Mouse (Mus musculus): ENCODE results near the gene Gm20388. TPM values are rescaled to one million over a fixed set of nuclear protein-coding genes. Genes with fewer than 3 reads are reported as not detected.

Gene Gm20388
- polyA plus RNA-seq, 1 experiment = 49.7 TPM

DNA sequence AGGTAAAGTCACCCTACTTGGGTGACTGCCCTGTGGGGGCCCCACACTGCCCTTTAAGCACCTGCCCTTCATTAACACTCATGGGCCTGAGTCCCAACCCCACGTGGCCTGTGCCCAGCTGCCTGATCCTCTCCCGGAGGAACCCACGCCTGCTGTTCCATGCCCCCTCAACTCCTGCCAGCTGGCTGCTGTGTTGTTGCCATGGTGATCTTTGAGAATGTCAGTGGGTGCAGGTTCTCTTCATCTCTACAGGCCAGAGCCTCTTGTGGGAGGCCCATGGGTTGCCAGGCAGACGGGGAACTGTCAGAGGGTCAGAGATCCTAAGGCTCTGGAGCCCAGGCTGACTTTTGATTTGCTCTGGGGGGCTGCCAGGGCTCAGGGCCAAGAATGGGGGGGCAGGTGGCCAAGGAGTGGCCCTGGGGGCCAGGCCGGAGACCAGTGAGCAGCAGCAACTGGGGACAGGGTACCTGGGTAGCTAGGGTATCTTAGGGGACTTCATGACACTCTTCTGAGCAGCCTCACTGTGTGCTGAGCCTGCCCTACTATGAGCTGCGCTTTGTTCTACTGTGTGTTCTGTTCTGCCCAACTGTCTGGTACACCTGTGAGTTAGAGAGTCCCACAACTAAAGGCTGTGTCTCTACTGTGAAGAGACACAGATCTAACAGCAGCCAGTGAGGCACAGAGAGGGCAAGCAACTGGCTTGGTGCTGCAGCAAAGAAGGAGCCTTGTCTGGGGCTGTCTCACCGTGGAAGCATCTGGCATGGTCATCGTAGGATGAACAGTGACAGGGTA, 381.9 kb downstream of the Gm20388 start:
- H3K27me3 ChIP-seq (replicated peaks; ENCODE audit: control insufficient read depth, insufficient read depth, low read length) = no peaks in the 10 kb centered on the region
- DNase-seq = peak; percentile 17
- TF ChIP-seq CTCF (conservative IDR thresholded peaks at IDR 0.05; ENCODE audit: insufficient read depth, insufficient read length, low read depth, low read length) (no peak), POLR2A (IDR thresholded peaks at IDR 0.05; ENCODE audit: low read depth, low read length) (no peak)
- H3K4me1 ChIP-seq (ENCODE audit: control insufficient read depth, insufficient read depth, low read length) = no peaks in the 10 kb centered on the region
- no peak overlapping the region for H3K4me3 ChIP-seq (ENCODE audit: insufficient read depth, low read depth, low read length)
- no peak overlapping the region for H3K27ac ChIP-seq (ENCODE audit: insufficient read depth, low read depth, low read length)
- no peaks in the 10 kb centered on the region for H3K36me3 ChIP-seq (ENCODE audit: control insufficient read depth, insufficient read depth, low read length)
- WGBS = 69% methylated on average over 8 of the region's 8 CpGs

- Histone ChIP-seq H3K36me3 (ENCODE audit: control insufficient read depth, insufficient read depth, low read length) (no peaks in the 10 kb centered on the region), H3K27me3 (replicated peaks; ENCODE audit: control insufficient read depth, insufficient read depth, low read length) (no peaks in the 10 kb centered on the region), H3K4me1 (ENCODE audit: control insufficient read depth, insufficient read depth, low read length) (no peaks in the 10 kb centered on the region), H3K4me3 (ENCODE audit: insufficient read depth, low read depth, low read length) (no peak overlapping the region), H3K27ac (ENCODE audit: insufficient read depth, low read depth, low read length) (no peak overlapping the region)
- no peak for DNase-seq
- WGBS = 75% methylated on average over 18 of the region's 18 CpGs
- no peak for TF ChIP-seq CTCF (conservative IDR thresholded peaks at IDR 0.05; ENCODE audit: insufficient read depth, insufficient read length, low read depth, low read length)
- TF ChIP-seq POLR2A (IDR thresholded peaks at IDR 0.05; ENCODE audit: low read depth, low read length) = no peak
These were observed 383.0 kb downstream of the Gm20388 start for GRCm38 (mm10) chr8:120293421-120294357.

GRCm38 (mm10) chr8:120294982-120295870, 384.6 kb downstream of the Gm20388 start:
- TF ChIP-seq POLR2A (IDR thresholded peaks at IDR 0.05; ENCODE audit: low read depth, low read length) (no peak), CTCF (conservative IDR thresholded peaks at IDR 0.05; ENCODE audit: insufficient read depth, insufficient read length, low read depth, low read length) (no peak)
- WGBS = 36% methylated on average over 17 of the region's 17 CpGs
- peak; percentile 51 for DNase-seq
- Histone ChIP-seq H3K4me3 (ENCODE audit: insufficient read depth, low read depth, low read length) (no peak overlapping the region), H3K36me3 (ENCODE audit: control insufficient read depth, insufficient read depth, low read length) (no peaks in the 10 kb centered on the region), H3K4me1 (ENCODE audit: control insufficient read depth, insufficient read depth, low read length) (no peaks in the 10 kb centered on the region), H3K27ac (ENCODE audit: insufficient read depth, low read depth, low read length) (no peak overlapping the region), H3K27me3 (replicated peaks; ENCODE audit: control insufficient read depth, insufficient read depth, low read length) (no peaks in the 10 kb centered on the region)

GRCm38 (mm10) chr8:120297000-120297399, 386.4 kb downstream of the Gm20388 start:
- H3K36me3 ChIP-seq (ENCODE audit: control insufficient read depth, insufficient read depth, low read length) = no peaks in the 10 kb centered on the region
- no peak overlapping the region for H3K27ac ChIP-seq (ENCODE audit: insufficient read depth, low read depth, low read length)
- H3K4me3 ChIP-seq (ENCODE audit: insufficient read depth, low read depth, low read length) = no peak overlapping the region
- H3K4me1 ChIP-seq (ENCODE audit: control insufficient read depth, insufficient read depth, low read length) = no peaks in the 10 kb centered on the region
- no peaks in the 10 kb centered on the region for H3K27me3 ChIP-seq (replicated peaks; ENCODE audit: control insufficient read depth, insufficient read depth, low read length)
- WGBS = 62% methylated on average over 5 of the region's 5 CpGs
- DNase-seq = no peak
- no peak for TF ChIP-seq CTCF (conservative IDR thresholded peaks at IDR 0.05; ENCODE audit: insufficient read depth, insufficient read length, low read depth, low read length)
- no peak for TF ChIP-seq POLR2A (IDR thresholded peaks at IDR 0.05; ENCODE audit: low read depth, low read length)

GRCm38 (mm10) chr8:120298601-120299532, 388.2 kb downstream of the Gm20388 start:
- Histone ChIP-seq H3K36me3 (ENCODE audit: control insufficient read depth, insufficient read depth, low read length) (no peaks in the 10 kb centered on the region), H3K27me3 (replicated peaks; ENCODE audit: control insufficient read depth, insufficient read depth, low read length) (no peaks in the 10 kb centered on the region), H3K4me1 (ENCODE audit: control insufficient read depth, insufficient read depth, low read length) (no peaks in the 10 kb centered on the region), H3K27ac (ENCODE audit: insufficient read depth, low read depth, low read length) (no peak overlapping the region), H3K4me3 (ENCODE audit: insufficient read depth, low read depth, low read length) (no peak overlapping the region)
- TF ChIP-seq POLR2A (IDR thresholded peaks at IDR 0.05; ENCODE audit: low read depth, low read length) (no peak), CTCF (conservative IDR thresholded peaks at IDR 0.05; ENCODE audit: insufficient read depth, insufficient read length, low read depth, low read length) (no peak)
- DNase-seq = no peak
- 81% methylated on average over 22 of the region's 22 CpGs for WGBS

Data from kidney, adult 2 months (tissue).